Mouse (Mus musculus) small intestine, adult 2 months (tissue): ENCODE results near the gene Taf9b.
"Not testable (repeated sequence)": the region's sequence is repeated elsewhere in the genome, so short reads cannot be mapped to it uniquely, and the experiment has no call there.

Source experiments
- CTCF ChIP-seq: fragments of 200-500 bp; IDR thresholded peaks from 2 replicates; pipeline ENCODE4 v1.5.1; 2012; ENCODE audit warnings: low read depth, mild to moderate bottlenecking, control low read depth, inconsistent platforms, low read length, moderate library complexity, mixed read lengths; ENCODE audit not compliant: insufficient replicate concordance, insufficient read length; ENCODE audit errors: extremely low read depth
- POLR2A ChIP-seq: fragments of 200-500 bp; IDR thresholded peaks from 2 replicates; pipeline ENCODE4 v1.6.1; 2012; ENCODE audit warnings: low read depth, mild to moderate bottlenecking, control low read depth, inconsistent platforms, low read length, moderate library complexity

- not testable (repeated sequence) for TF ChIP-seq CTCF, POLR2A
These were observed 26.6 kb downstream of the Taf9b start for GRCm38 (mm10) chrX:106194361-106194760.
